Mouse (Mus musculus): ENCODE measurements around the gene Vps54.

DNA sequence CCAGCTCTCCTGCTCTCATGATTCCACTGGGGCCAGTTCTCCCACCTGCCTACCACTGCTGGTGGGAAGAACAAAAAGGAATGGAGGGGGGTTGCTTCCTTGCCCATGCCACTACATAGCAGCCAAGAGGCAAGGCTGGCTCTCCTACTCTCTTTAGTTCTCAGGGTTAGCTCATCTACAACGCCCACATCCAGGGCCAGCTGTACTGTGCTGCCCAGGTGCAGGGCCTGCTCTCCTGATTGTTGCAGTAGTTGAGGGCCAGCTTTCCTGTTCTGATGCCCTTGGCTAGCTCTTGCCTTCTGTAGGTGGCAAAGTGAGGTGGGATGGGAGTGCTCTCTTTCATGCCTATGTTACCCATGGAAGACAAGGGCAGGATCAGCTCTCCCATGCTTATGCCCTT lies 8.9 kb downstream of the Vps54 start:
- TF ChIP-seq POLR2A (IDR thresholded peaks at IDR 0.05; ENCODE audit: control insufficient read depth, extremely low read depth, insufficient read depth, low read length, poor library complexity), result no peak
- no peak for TF ChIP-seq CTCF (IDR thresholded peaks at IDR 0.05; ENCODE audit: borderline replicate concordance, control insufficient read depth, extremely low read depth, insufficient read depth, low read length, poor library complexity)
